Mouse (Mus musculus) testis, adult 2 months (tissue): ENCODE results near the gene Hist1h2bk.
"Not testable (repeated sequence)": the region's sequence is repeated elsewhere in the genome, so short reads cannot be mapped to it uniquely, and the experiment has no call there.

Experiments
- CTCF ChIP-seq: fragments of 200-500 bp; IDR thresholded peaks from 2 replicates; pipeline ENCODE4 v1.5.1; 2012; ENCODE audit warnings: low read depth, mild to moderate bottlenecking, inconsistent platforms, low read length, moderate library complexity; ENCODE audit not compliant: control insufficient read depth, insufficient read depth, insufficient replicate concordance
- POLR2A ChIP-seq: fragments of 200-500 bp; IDR thresholded peaks from 2 replicates; pipeline ENCODE4 v1.6.1; 2012; ENCODE audit warnings: low read depth, mild to moderate bottlenecking, inconsistent platforms, low read length, moderate library complexity; ENCODE audit not compliant: control insufficient read depth

- TF ChIP-seq CTCF: not testable (repeated sequence)
- TF ChIP-seq POLR2A: peak; percentile 53; the same call in 1 of the 2 replicates
These were observed 7.2 kb downstream of the Hist1h2bk start, which contains the start of the genes Hist1h2ag and Hist1h2bj for GRCm38 (mm10) chr13:22042568-22043502.
